Mouse (Mus musculus): ENCODE measurements at regions not wholly inside any gene's neighbourhood (a gene's known extent, or its start where the extent isn't known, plus 50 kb on each side); places are given as distances from the start of the nearest gene placed in this dataset.

- TF ChIP-seq CTCF (IDR thresholded peaks at IDR 0.05; ENCODE audit: low read depth) (no peak), EP300 (IDR thresholded peaks at IDR 0.05; ENCODE audit: low read depth) (no peak)
These were observed 313.5 kb downstream of the Epha4 start for GRCm38 (mm10) chr1:77201321-77201917.

Data from heart, postnatal 0 days (tissue).